Mouse (Mus musculus) cerebellum, postnatal 25 days (tissue): ENCODE data around the gene Muc13.

ENCODE experiments used
- DNase-seq, 2 experiments: peaks; one replicate each; pipeline ENCODE4 v3.0.0; 2021; ENCODE audit warnings: mixed read lengths in 2 of 2

The Muc13 gene

DNA sequence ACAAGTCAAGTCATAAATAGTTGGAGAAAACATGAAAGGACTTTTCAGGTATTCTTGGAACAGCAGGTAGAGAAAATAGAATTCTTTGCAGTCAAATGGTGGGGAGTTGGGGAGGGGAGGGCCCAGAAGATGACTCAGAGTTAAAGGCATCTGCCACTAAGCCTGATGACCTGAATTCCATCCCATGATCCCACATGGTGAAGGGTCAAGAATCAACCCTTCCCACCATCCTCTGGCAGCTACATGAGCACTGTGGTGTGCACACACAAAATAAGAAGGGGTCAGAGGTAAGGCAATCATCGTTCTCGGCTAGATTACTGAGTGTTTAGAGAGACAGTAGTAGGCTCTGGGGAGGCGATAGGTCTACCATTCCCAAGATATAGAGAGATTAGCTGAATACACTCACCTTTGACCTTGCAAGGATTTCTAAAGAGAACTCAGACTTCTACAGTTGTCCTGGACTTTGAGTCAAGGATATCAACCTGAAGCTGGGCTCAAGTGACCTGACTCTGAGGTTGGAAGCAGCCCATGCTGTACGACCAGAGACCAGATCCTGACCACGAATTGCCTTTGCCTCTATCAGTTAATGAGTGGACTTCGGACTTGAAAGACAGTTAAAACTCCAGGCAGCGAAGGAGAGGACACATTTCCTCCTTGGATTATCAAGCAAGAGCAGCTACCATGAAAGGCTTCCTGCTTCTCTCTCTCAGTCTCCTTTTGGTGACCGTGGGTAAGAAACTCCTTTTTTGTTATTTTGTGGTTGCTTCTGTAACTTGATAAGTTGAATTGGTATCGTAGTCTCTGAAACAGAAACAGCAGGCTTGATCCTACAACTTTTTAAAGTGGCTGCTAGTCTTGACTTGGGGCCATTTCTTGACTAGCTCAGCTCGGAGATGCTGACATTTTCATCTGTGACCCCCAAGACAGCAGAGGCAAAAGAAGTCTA, at the start of gene Muc13:
Gene Muc13, plus strand, starts transcription at position 192 of the 946 bp plus-strand sequence.
- no peak for DNase-seq

DNA sequence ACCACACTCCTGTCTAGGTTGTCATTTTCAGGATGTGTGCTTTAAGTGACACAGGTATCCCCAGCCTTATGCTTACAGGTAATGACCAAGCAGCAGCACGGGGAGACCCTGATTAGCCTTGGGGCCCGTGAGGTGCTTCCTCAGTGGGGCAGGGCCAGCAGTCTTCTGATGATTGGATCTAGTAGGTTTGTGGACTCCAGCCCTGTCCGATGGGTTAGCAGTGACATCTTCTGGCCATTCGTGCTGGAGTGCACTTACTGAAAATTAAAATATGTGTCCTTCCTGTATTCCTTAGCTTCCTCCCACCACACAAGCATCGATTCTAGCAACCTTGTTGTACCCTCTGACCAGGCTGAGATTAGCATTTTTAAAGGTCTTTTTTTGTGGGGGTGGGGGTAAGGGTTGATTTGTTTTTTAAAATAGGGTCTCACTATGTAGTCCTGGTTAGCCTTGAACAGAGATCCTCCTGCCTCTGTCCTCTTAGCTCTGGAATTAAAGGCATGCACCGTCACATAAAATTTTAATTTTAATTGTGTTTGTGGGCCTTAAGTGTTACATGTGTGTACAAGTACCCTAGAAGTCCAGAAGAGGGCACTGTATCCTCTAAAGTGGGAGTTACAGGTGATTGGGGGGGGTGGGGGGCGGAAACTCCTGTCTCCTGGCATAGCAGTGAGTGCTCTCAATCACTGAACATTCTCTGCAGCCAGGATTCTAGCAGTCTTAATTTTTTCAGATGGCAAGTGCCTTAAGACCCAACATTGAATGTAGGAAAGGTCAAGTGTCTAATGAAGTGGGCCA, 49.0 kb upstream of the Muc13 start:
- peak; percentile 74 to 80 for DNase-seq

- DNase-seq = no peak
Measured at GRCm38 (mm10) chr16:33745457-33745856, 48.4 kb upstream of the Muc13 start.

DNA sequence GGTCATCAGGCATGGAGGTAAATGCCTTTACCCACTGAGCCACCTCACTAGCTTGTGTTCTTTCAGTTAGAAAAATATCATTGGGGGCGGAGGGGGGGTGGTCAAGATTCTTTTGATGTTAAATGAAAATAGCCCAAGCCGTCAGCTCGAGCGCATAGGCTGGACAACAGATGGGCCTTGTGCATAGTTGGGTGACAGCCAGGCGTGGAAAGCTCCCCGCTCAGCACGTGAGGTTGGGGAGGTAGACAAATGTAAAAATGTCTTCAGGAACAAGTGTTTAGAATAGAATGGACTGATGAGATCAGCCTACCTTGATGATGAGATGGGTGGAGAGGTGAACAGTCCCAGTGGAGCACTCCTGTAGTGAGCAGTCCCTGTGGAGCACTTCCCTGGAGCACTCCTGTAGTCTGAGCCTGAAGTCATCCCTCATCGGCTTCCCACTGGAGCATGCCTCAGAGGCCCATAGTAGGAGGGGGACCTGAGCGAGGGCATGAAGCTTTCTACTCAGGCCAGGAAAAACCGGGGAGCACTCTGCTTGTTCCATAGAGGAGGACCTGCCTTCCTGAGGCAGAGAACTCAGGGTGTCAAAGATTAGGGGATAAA, 47.7 kb upstream of the Muc13 start:
- peak; percentile 81 to 89 for DNase-seq

DNA sequence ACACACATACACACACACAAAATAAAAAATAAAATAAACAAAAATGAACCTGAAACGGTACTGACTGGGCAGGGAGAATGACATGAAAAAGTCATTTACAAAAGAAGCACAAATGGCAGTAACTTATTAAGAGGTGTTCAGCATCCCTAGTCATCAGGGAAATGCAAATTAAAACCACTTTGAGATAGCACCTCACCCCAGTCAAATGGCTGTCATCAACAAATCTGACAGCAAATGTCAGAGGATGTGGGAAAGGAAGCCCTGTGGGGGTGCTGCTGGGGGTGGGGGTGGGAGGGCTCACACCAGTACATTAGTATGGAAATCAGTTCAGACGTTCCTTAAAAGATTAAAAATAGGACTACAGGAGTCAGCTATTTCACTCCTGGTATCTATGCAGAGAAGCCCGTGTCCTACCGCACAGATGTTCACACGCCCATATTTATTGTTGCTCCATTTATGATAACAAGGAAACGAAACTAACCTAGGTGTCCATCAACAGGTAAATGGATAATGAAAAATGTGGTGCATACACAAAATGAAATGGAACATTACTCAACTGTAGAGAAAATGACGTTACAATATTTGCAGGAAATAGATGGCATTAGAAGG, 46.4 kb upstream of the Muc13 start:
- no peak for DNase-seq

GRCm38 (mm10) chr16:33747994-33748393, 45.8 kb upstream of the Muc13 start:
- DNase-seq = no peak

DNA sequence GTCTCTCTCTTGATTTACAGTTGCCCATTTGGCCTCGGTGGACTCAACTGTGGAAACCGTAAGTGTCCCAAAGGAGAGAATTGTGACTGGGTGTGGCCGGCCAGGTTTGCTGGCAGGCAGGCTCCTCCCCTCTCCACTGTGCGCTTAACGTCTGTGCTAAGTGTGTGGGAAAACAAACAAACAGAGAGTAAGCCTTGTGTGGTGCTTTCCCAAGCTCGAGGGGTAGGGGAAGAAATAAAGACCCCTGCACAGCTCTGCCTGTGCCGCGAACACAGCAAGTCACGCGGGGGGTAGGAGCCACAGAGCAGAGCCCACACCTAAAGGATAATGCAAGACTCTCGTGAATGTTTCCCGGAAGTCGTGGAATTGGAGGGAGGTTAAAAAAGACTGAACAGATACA, 42.7 kb upstream of the Muc13 start:
- no peak for DNase-seq

DNA sequence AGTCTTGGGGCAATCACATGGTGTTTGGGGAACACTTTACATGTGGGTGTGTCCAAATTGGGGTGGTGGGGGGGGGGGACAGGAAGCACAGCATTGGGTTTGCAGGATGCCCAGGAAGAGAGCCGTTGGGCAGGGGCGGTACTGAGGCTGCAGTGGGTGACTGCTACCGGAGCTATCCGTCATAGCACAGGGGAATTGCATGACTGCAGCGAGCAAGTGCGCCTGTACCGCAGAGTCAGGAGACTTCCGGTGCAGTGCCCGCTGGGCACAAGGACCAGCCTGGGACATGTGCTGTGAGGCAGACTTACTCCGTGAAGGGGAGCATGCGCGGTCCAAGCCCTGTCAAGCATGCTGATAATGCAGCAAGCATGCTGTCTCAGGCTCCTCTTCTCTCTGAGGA, 42.2 kb upstream of the Muc13 start:
- DNase-seq = no peak

DNA sequence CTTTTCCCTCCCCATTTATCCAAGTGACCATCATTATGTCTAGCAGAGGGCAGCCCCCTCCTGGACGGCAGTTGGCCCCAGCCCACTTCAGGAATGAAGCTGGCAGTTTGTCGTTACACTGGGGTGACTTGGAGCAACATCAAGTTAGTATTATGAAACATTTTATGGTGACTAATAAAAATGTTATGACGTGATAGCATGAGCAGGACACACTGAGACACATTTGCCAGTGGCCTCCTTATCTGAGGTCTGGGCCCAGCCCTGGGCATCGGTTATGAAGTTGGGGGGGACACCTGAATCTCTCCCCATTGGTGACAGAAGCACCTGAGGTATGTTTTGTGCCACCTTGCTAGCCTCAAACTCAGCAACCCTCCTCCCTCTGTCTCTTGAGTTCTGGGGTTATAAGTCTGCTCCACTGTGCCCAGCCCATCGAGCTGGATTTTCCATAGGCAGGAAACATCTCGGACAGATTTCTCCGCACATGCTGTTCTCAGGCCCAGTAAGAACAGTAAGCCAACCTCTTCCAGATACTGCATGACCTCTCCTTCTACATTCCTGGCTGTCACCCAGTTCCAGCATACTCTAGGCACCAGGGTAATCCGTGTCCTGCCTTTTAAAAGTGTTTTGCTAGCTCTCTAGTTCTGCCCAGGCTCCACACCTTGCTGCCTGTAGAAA, 40.8 kb upstream of the Muc13 start:
- DNase-seq = no peak

- DNase-seq = no peak
Measured at GRCm38 (mm10) chr16:33755293-33755692, 38.5 kb upstream of the Muc13 start.

- DNase-seq = no peak
Measured at GRCm38 (mm10) chr16:33755961-33756360, 37.9 kb upstream of the Muc13 start.

DNA sequence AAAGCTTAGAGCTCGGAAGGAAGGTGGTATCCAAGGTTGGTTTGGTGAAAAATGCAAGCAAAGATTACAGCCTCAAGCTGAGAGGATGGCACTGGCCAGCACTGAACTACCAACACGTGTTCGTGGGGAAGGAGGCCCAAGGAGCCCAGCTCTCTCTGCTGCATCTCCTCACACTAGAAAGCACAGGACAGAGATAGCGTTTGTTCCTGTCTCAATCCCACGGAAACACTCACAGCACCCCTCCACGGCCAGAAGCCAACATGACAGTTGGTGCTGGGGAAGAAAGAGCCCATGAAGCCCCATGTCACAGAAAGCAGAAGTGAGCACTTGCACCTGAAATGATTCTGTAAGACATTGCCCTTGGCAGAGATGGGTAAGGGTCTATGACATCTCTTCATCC, 37.4 kb upstream of the Muc13 start:
- DNase-seq = peak; percentile 84 to 87

GRCm38 (mm10) chr16:33759207-33759606, 34.6 kb upstream of the Muc13 start:
- no peak for DNase-seq

DNA sequence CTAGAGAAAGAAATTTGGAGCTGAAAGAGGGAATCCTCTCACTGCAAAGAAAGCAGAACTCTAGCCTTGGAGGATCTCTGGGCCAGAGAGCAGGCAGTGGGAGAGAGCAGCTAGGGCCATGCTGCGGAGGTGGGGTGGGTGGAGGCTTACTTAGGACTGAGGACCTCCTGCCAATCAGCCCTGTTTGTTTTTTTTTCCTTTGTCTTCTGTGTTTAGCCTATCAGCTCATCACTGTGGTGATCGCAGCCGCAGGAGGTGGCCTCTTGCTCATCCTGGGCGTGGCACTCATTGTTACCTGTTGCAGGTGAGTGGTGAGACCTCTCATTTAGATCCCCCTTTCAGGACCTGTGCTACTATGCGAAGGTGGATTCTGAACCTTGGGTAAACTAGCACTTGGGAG, 33.3 kb upstream of the Muc13 start:
- no peak for DNase-seq

GRCm38 (mm10) chr16:33760996-33761395, 32.8 kb upstream of the Muc13 start:
- no peak for DNase-seq

- DNase-seq = no peak
Measured at GRCm38 (mm10) chr16:33764501-33765193, 29.2 kb upstream of the Muc13 start.

GRCm38 (mm10) chr16:33765477-33765876, 28.4 kb upstream of the Muc13 start:
- no peak for DNase-seq

DNA sequence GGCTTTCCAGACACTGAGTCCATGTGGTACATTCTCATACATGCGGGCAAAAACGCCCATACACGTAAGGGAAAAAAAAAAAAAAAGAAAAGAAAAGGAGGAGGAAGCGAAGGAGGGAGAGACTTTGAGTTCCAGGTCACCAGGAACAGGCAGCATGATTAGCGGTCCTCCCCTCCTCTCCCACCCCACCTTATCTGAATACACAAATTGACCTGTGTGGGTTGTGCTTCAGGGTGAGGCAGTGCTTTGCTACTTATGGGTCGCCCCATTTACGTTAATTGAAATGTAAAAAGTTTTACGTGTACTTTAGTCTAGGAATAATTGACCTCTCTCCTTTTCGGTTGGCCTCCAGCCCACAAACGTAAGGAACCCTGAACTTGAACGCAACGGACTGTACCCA, 27.5 kb upstream of the Muc13 start:
- DNase-seq = no peak

- DNase-seq = no peak
Measured at GRCm38 (mm10) chr16:33766757-33767156, 27.1 kb upstream of the Muc13 start.

DNA sequence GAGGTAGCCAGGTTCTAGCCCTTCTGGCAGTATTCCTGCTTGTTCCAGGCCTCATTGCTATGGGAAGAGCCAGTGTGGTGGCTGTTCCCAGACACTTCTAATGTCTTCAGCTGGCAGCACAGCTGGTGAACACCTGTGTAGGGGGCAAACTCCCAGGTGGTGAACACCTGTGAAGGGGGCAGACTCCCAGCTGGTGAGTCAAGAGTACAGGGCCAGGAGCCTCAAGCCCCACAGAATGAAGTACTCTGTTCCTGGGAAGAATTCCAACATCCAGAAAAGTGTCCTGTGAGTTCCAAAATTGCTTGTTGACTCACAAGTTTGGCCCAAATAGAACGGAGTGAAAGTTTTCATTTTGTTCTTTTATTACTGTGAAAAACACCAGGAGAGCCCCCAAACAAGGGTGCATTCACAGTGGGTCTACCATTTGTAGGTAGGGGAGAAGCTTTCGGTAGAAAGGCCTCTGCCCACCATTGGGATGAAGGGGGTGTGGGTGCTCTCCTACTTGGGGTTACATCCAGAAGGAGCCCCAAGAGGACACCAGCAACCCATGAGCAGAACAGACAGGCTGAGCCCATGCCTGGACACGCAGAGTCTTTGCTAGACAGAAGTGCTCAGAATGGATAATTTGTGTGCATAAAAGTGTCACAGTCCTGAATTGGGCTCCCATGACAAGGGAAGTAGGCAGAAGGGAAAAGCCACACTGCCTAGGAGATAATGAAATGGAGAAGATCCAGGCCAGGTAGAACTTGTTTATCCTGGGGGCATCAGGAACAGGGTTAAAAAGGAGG, 25.2 kb upstream of the Muc13 start:
- DNase-seq = no peak

DNA sequence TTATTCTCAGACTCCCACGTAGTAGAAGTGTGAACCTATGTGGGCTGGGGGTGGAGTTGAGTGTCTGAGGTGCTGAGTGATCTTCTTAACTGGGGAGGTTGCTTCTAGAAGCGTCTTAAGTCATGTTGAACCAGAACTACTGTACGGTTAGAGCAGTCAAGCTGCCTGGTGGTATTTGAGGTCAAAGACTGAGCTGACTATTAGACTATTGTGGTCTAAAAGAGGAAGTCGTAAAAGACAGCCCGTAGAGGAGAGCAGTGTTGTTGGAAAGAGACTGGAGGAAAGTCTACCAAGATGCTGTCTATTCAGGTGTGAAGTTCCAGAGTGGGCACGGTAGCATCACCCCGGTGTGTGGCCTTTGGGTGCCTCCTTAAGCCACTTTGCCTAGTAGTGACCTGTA, 24.0 kb upstream of the Muc13 start:
- DNase-seq = no peak
